Mouse (Mus musculus): Measurements from ENCODE around the gene Rhot2.

GRCm38 (mm10) chr17:25794197-25794596 lies 50.5 kb downstream of the Rhot2 start:
- TF ChIP-seq POLR2A (IDR thresholded peaks at IDR 0.05; ENCODE audit: extremely low read depth, insufficient read depth, low read length) = no peak
- no peak for TF ChIP-seq CTCF (IDR thresholded peaks at IDR 0.05; ENCODE audit: extremely low read depth, insufficient read depth, low read length)
